In genomic region chr3:88467116-88467824, GRCm38 (mm10) we compare ENCODE assay signal across 8 mouse cellular contexts. TPM values are rescaled to one million over a fixed set of nuclear protein-coding genes. Genes with fewer than 3 reads are reported as not detected.
DNase-seq lines count a peak whose midpoint lies in the region; ATAC-seq and TF ChIP-seq lines count a peak whose summit lies in the region.

No protein-coding gene starts in this region.

- H3K9me3 ChIP-seq in heart, embryonic 15.5 days (replicated peaks), result no peaks in the 10 kb centered on the region
- no peaks in the 10 kb centered on the region for H3K9me3 ChIP-seq in liver, embryonic 12.5 days (replicated peaks)

- no peak for TF ChIP-seq POLR2A in brain, embryonic 14.5 days (IDR thresholded peaks at IDR 0.05; ENCODE audit: borderline replicate concordance, extremely low read depth, insufficient read depth, insufficient read length, poor library complexity, severe bottlenecking)

- peak; percentile 96 for TF ChIP-seq CTCF in brain, embryonic 14.5 days (IDR thresholded peaks at IDR 0.05; ENCODE audit: borderline replicate concordance, extremely low read depth, insufficient read depth, insufficient read length)

- H3K36me3 ChIP-seq in heart, embryonic 15.5 days, result no peaks in the 10 kb centered on the region
- no peaks in the 10 kb centered on the region for H3K36me3 ChIP-seq in liver, embryonic 12.5 days

- peak; percentile 93 for ATAC-seq in erythroblast, adult 5-6 weeks (replicated peaks; ENCODE audit: low FRiP score, poor library complexity, severe bottlenecking)
- ATAC-seq in heart, embryonic 15.5 days (replicated peaks; ENCODE audit: insufficient number of reproducible peaks, insufficient read depth, low FRiP score, low read depth), result peak; percentile 87
- peak; percentile 76 for ATAC-seq in liver, embryonic 12.5 days

- no peak overlapping the region for H3K4me3 ChIP-seq in heart, embryonic 15.5 days
- H3K4me3 ChIP-seq in liver, embryonic 12.5 days, result no peak overlapping the region

- WGBS in heart, embryonic 15.5 days, result 25% methylated on average over 16 of the region's 16 CpGs
- WGBS in liver, embryonic 12.5 days (ENCODE audit: insufficient replicate concordance), result 28% methylated on average over 16 of the region's 16 CpGs

- peak; percentile 83 for DNase-seq in CD4-positive helper T cell, adult 2 months (ENCODE audit: low read depth, low spot score)
- DNase-seq in brain, embryonic 14.5 days (ENCODE audit: low read depth), result peak; percentile 91
- peak; percentile 96 for DNase-seq in kidney, postnatal 10 days
- DNase-seq in naive thymus-derived CD4-positive, alpha-beta T cell, adult 2 months (ENCODE audit: low read depth), result peak; percentile 94
- DNase-seq in spleen, postnatal 4 days (ENCODE audit: low spot score in 2 of 2), result peak; percentile 89 to 99

- no peak overlapping the region for H3K4me2 ChIP-seq in heart, embryonic 15.5 days
- H3K4me2 ChIP-seq in liver, embryonic 12.5 days, result no peak overlapping the region

- H3K9ac ChIP-seq in heart, embryonic 15.5 days, result peak overlapping the region; percentile 3; the same call in 1 of the 2 replicates
- no peak overlapping the region for H3K9ac ChIP-seq in liver, embryonic 12.5 days

- 0 out of 2 replicates have a peak, but pooled peaks cover 5% of the 10 kb centered on the region for H3K27me3 ChIP-seq in heart, embryonic 15.5 days
- H3K27me3 ChIP-seq in liver, embryonic 12.5 days (replicated peaks), result peaks cover 28% of the 10 kb centered on the region

- H3K27ac ChIP-seq in heart, embryonic 15.5 days, result no peak overlapping the region
- H3K27ac ChIP-seq in liver, embryonic 12.5 days, result no peak overlapping the region

- peaks cover 3% of the 10 kb centered on the region for H3K4me1 ChIP-seq in heart, embryonic 15.5 days (replicated peaks)
- peaks cover 15% of the 10 kb centered on the region; the same call in 1 of the 2 replicates for H3K4me1 ChIP-seq in liver, embryonic 12.5 days

RNA-seq across cellular contexts. Expression of gene Sema4a, which starts 6.3 kb away (rescaled TPM):
- polyA plus RNA-seq in brain, embryonic 14.5 days (2012; rRNA removed), result 57.1 and 57.6 TPM in 2 replicates
- 29.7 and 57.3 TPM in 2 replicates for total RNA-seq in erythroblast, adult 5-6 weeks (2015; ENCODE audit: low replicate concordance)
- total RNA-seq in erythroblast, adult 5-6 weeks (2017; ENCODE audit: low replicate concordance), result 9.8 and 20.7 TPM in 2 replicates
- polyA plus RNA-seq in heart, embryonic 15.5 days (2015; fragmentation: Nextera tagmentation; extraction: Ambion mirVana), result 2.1 and 5.3 TPM in 2 replicates
- polyA plus RNA-seq in liver, embryonic 12.5 days (2016; fragmentation: Nextera tagmentation; extraction: Ambion mirVana), result 14.4 and 17.6 TPM in 2 replicates

RNA-seq across cellular contexts. Expression of gene Slc25a44, which starts 42.3 kb away (rescaled TPM):
- polyA plus RNA-seq in brain, embryonic 14.5 days (2012; rRNA removed), result 39.6 and 41.6 TPM in 2 replicates
- total RNA-seq in erythroblast, adult 5-6 weeks (2015; ENCODE audit: low replicate concordance), result 7.9 and 11.5 TPM in 2 replicates
- total RNA-seq in erythroblast, adult 5-6 weeks (2017; ENCODE audit: low replicate concordance), result 13.7 and 20.2 TPM in 2 replicates
- 11.8 and 14.1 TPM in 2 replicates for polyA plus RNA-seq in heart, embryonic 15.5 days (2015; fragmentation: Nextera tagmentation; extraction: Ambion mirVana)
- 14.0 and 14.9 TPM in 2 replicates for polyA plus RNA-seq in liver, embryonic 12.5 days (2016; fragmentation: Nextera tagmentation; extraction: Ambion mirVana)

RNA-seq across cellular contexts. Expression of gene Lmna, which starts 42.5 kb away (rescaled TPM):
- polyA plus RNA-seq in brain, embryonic 14.5 days (2012; rRNA removed), result 33.2 and 39.5 TPM in 2 replicates
- 6.9 and 9.0 TPM in 2 replicates for total RNA-seq in erythroblast, adult 5-6 weeks (2015; ENCODE audit: low replicate concordance)
- total RNA-seq in erythroblast, adult 5-6 weeks (2017; ENCODE audit: low replicate concordance), result 45.6 and 52.7 TPM in 2 replicates
- polyA plus RNA-seq in heart, embryonic 15.5 days (2015; fragmentation: Nextera tagmentation; extraction: Ambion mirVana), result 110 and 131 TPM in 2 replicates
- polyA plus RNA-seq in liver, embryonic 12.5 days (2016; fragmentation: Nextera tagmentation; extraction: Ambion mirVana), result 189 TPM in 2 replicates

RNA-seq across cellular contexts. Expression of gene Pmf1, which starts 57.1 kb away (rescaled TPM):
- 35.5 and 60.7 TPM in 2 replicates for polyA plus RNA-seq in brain, embryonic 14.5 days (2012; rRNA removed)
- 33.2 and 56.6 TPM in 2 replicates for total RNA-seq in erythroblast, adult 5-6 weeks (2015; ENCODE audit: low replicate concordance)
- total RNA-seq in erythroblast, adult 5-6 weeks (2017; ENCODE audit: low replicate concordance), result 42.1 and 43.4 TPM in 2 replicates
- 83.6 and 96.3 TPM in 2 replicates for polyA plus RNA-seq in heart, embryonic 15.5 days (2015; fragmentation: Nextera tagmentation; extraction: Ambion mirVana)
- polyA plus RNA-seq in liver, embryonic 12.5 days (2016; fragmentation: Nextera tagmentation; extraction: Ambion mirVana), result 104 and 115 TPM in 2 replicates
